Mouse (Mus musculus) lung, postnatal 0 days (tissue): ENCODE results near the gene Med28. TPM values are rescaled to one million over a fixed set of nuclear protein-coding genes. Genes with fewer than 3 reads are reported as not detected.
A peak's percentile ranks its signal among the peaks of the same experiment; 100 is the strongest.

Source experiments
- ATAC-seq: fragments of 200-750 bp; cut with Nextera tagmentation; 2 replicates; pipeline ENCODE4 v1.8.0; 2017; ENCODE audit warnings: moderate library complexity
- DNase-seq: peaks from one replicate; pipeline ENCODE4 v3.0.0-alpha.2; 2016; ENCODE audit warnings: low spot score
- H3K27ac ChIP-seq: fragments of 300-500 bp; sonication (generic); 2 replicates; pipeline ENCODE4 v1.5.1; 2014; ENCODE audit warnings: antibody characterized with exemption, mild to moderate bottlenecking, low read length, mixed read lengths
- H3K27me3 ChIP-seq: fragments of 300-500 bp; sonication (generic); replicated peaks from 2 replicates; pipeline ENCODE4 v1.6.1; 2014; ENCODE audit warnings: low read length, mixed read lengths; ENCODE audit not compliant: insufficient read depth
- H3K36me3 ChIP-seq: fragments of 300-500 bp; sonication (generic); 2 replicates; pipeline ENCODE4 v1.6.1; 2014; ENCODE audit warnings: low read length, mixed read lengths; ENCODE audit not compliant: insufficient read depth
- H3K4me1 ChIP-seq: fragments of 300-500 bp; sonication (generic); 2 replicates; pipeline ENCODE4 v1.6.1; 2014; ENCODE audit warnings: antibody characterized with exemption, low read depth, low read length, mixed read lengths; ENCODE audit not compliant: insufficient read depth
- H3K4me2 ChIP-seq: fragments of 300-500 bp; sonication (generic); replicated peaks from 2 replicates; pipeline ENCODE4 v1.6.1; 2014; ENCODE audit warnings: low read depth, mild to moderate bottlenecking, low read length, moderate library complexity, mixed read lengths
- H3K4me3 ChIP-seq: fragments of 300-500 bp; sonication (generic); 2 replicates; pipeline ENCODE4 v1.5.1; 2014; ENCODE audit warnings: low read depth, low read length
- H3K9ac ChIP-seq: fragments of 300-500 bp; sonication (generic); replicated peaks from 2 replicates; pipeline ENCODE4 v1.6.1; 2014; ENCODE audit warnings: low read depth, mild to moderate bottlenecking
- H3K9me3 ChIP-seq: fragments of 300-500 bp; sonication (generic); 2 replicates; pipeline ENCODE4 v1.6.1; 2016; ENCODE audit warnings: low read length, mixed read lengths
- CTCF ChIP-seq: IDR thresholded peaks from 2 replicates; pipeline ENCODE4 v1.5.1; 2016; ENCODE audit warnings: antibody characterized with exemption, mild to moderate bottlenecking
- EP300 ChIP-seq: IDR thresholded peaks from 2 replicates; pipeline ENCODE4 v1.6.1; 2016; ENCODE audit warnings: antibody characterized with exemption, mild to moderate bottlenecking, control low read depth
- WGBS: fragments of 180-500 bp; shearing (Covaris S2); extraction: QIAGEN DNeasy Blood & Tissue Kit; methylation state at CpG from one replicate; pipeline ENCODE4 v1.1.7; 2014; 5-methylcytosine and 5-hydroxymethylcytosine counted together
- polyA plus RNA-seq: library from polyadenylated mRNA; unstranded; fragments of >200 nt; fragmentation: Nextera tagmentation; extraction: Ambion mirVana; gene quantifications from 2 replicates; pipeline ENCODE4 v1.2.1, GENCODE M21; 2015

Gene Med28
- polyA plus RNA-seq, 1 experiment from 2014 or later: 182 TPM

DNA sequence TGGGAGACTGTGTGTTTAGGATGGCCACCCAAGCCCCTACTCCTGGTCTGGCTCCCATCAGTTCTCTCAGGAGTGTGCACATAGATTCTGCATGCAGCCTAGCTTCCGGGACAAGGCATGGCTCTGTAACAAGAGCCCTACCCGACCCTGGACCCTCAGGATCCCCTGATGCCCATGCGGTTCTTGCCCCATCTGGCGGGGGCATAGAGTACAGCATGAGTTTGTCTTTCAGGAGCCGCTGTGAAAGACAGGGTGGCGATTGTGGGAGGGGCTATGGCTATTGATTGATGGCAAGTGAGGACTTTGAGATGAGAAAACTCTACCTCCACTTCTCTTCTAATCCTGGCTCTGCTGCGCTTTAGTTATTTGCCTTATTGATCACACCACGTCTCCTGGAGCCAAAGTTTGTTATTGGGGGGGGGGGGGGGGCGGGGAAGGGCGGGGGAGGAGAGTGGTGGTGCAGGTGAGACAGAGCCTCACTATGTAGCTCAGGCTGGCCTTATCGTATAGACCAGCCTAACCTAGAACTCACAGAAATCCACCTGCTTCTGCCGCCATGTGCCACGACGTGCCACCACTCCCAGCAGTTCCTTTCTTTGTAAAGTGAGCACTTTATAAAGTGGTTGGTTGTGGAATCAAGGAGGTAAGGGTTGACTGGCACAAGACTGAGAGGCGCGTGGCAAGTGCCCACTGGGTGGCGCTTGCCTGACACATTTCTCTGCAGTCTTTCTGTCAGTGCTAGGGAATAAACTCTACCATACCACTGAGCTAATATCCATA lies 14.5 kb downstream of the Med28 start:
- WGBS: 8% methylated on average over 15 of the region's 17 CpGs
- H3K9me3 ChIP-seq: no peaks in the 10 kb centered on the region
- TF ChIP-seq CTCF: peak; percentile 67
- no peak for TF ChIP-seq EP300
- peaks cover 4% of the 10 kb centered on the region; the same call in 1 of the 2 replicates for H3K36me3 ChIP-seq
- no peaks in the 10 kb centered on the region for H3K27me3 ChIP-seq
- H3K4me1 ChIP-seq: no peaks in the 10 kb centered on the region
- no peak overlapping the region for H3K27ac ChIP-seq
- H3K4me2 ChIP-seq: no peak overlapping the region
- H3K4me3 ChIP-seq: no peak overlapping the region
- ATAC-seq (peak; percentile 67), DNase-seq (peak; percentile 32)
- H3K9ac ChIP-seq: 0 out of 2 replicates have a peak overlapping the region, but pooled peaks have one; percentile 8

DNA sequence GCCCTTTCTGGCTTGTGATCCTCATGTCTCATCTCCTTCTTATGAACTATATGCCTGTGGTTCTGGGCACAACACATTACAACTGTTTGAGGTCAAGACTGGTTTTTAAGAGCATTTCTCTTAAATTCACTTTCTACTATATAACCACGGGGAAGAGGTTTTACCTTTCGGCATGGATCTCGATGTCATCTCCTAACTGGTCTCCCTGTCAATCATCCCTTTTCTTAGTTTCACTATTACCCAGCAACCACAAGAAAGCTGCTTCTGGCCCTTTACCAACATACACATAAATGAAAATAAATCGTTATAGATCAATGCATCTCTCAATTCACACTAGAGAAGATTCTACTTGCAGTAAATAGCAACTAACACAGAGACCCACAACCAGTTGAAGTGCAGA lies 15.1 kb downstream of the Med28 start:
- no peak overlapping the region for H3K4me3 ChIP-seq
- TF ChIP-seq CTCF: no peak
- no peak for TF ChIP-seq EP300
- H3K27ac ChIP-seq: no peak overlapping the region
- DNase-seq: no peak
- H3K4me1 ChIP-seq: no peaks in the 10 kb centered on the region
- WGBS: 71% methylated on average over 4 of the region's 4 CpGs
- no peaks in the 10 kb centered on the region for H3K27me3 ChIP-seq
- no peaks in the 10 kb centered on the region; the same call in 1 of the 2 replicates for H3K36me3 ChIP-seq
- H3K4me2 ChIP-seq: no peak overlapping the region
- ATAC-seq: no peak
- no peak overlapping the region for H3K9ac ChIP-seq
- H3K9me3 ChIP-seq: no peaks in the 10 kb centered on the region

- H3K4me2 ChIP-seq: no peak overlapping the region
- H3K27ac ChIP-seq: no peak overlapping the region
- TF ChIP-seq EP300 (no peak), CTCF (peak; percentile 43)
- 53% methylated on average over 10 of the region's 10 CpGs for WGBS
- no peak overlapping the region for H3K4me3 ChIP-seq
- no peaks in the 10 kb centered on the region for H3K4me1 ChIP-seq
- no peaks in the 10 kb centered on the region for H3K36me3 ChIP-seq
- H3K9me3 ChIP-seq: no peaks in the 10 kb centered on the region
- H3K27me3 ChIP-seq: no peaks in the 10 kb centered on the region
- H3K9ac ChIP-seq: no peak overlapping the region
- no peak for ATAC-seq
- DNase-seq: no peak
Measured at GRCm38 (mm10) chr5:45539502-45539901, 19.5 kb downstream of the Med28 start.

GRCm38 (mm10) chr5:45543374-45543773 lies 23.3 kb downstream of the Med28 start:
- ATAC-seq (no peak), DNase-seq (no peak)
- H3K9me3 ChIP-seq: no peaks in the 10 kb centered on the region
- no peaks in the 10 kb centered on the region for H3K36me3 ChIP-seq
- no peak overlapping the region for H3K4me2 ChIP-seq
- no peak overlapping the region for H3K9ac ChIP-seq
- H3K4me3 ChIP-seq: no peak overlapping the region
- H3K27ac ChIP-seq: no peak overlapping the region
- TF ChIP-seq CTCF: no peak
- no peak for TF ChIP-seq EP300
- H3K4me1 ChIP-seq: no peaks in the 10 kb centered on the region
- WGBS: 58% methylated on average over 5 of the region's 5 CpGs
- no peaks in the 10 kb centered on the region for H3K27me3 ChIP-seq

DNA sequence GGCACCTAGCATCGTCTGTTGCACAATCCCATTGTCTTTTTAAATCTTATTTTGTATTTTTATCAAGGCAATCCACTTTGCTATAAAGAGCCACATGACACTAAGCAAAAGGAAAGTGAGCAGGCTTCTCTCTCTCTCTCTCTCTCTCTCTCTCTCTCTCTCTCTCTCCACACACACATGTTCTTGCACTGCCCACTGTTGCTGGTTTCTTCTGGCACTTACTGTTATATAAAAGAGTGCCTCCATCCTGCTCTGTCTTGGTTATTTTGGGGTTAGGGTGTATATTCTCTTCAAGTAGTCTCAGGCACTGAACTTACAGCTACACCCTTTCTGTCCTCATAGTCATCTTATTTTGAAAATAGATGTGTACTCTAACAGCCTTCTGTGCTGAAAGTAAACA lies 29.6 kb downstream of the Med28 start:
- Histone ChIP-seq H3K4me2 (no peak overlapping the region), H3K36me3 (no peaks in the 10 kb centered on the region), H3K4me1 (no peaks in the 10 kb centered on the region), H3K27me3 (no peaks in the 10 kb centered on the region), H3K4me3 (no peak overlapping the region), H3K9me3 (no peaks in the 10 kb centered on the region), H3K9ac (no peak overlapping the region), H3K27ac (no peak overlapping the region)
- DNase-seq (no peak), ATAC-seq (no peak)
- 84% methylated on average over 1 of the region's 1 CpGs for WGBS
- TF ChIP-seq CTCF (no peak), EP300 (no peak)

DNA sequence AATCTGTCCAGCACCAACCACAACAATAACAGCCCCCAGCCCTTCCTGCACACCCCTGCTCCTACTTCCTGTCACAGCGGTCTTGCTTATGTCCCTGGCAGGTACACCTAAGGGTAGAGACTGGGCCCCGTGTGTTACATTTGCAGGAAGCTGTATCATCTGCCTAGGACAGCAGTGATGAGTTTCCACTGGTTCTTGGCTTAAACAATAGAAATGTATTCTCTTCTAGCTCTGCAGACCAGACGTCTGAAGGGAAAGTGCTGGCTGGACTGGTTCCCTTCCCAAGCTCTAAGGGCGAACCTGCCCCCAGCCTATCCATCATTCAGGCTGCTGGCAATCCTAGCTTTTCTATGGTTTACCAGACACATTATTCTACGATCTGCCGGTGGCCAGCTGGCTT lies 44.0 kb downstream of the Med28 start:
- TF ChIP-seq CTCF: no peak
- TF ChIP-seq EP300: no peak
- ATAC-seq (no peak), DNase-seq (no peak)
- H3K27ac ChIP-seq: no peak overlapping the region
- H3K4me2 ChIP-seq: no peak overlapping the region
- no peaks in the 10 kb centered on the region for H3K36me3 ChIP-seq
- no peak overlapping the region for H3K9ac ChIP-seq
- no peaks in the 10 kb centered on the region for H3K27me3 ChIP-seq
- no peaks in the 10 kb centered on the region for H3K9me3 ChIP-seq
- WGBS: 34% methylated on average over 6 of the region's 6 CpGs
- no peaks in the 10 kb centered on the region for H3K4me1 ChIP-seq
- no peak overlapping the region for H3K4me3 ChIP-seq
